Mouse (Mus musculus): ENCODE results near the gene Coro1c.

GRCm38 (mm10) chr5:113921310-113922166 lies 13.0 kb upstream of the Coro1c start:
- TF ChIP-seq GATA1 (IDR thresholded peaks at IDR 0.05; ENCODE audit: borderline replicate concordance, low read length) = no peak
- no peak for TF ChIP-seq FLI1 (IDR thresholded peaks at IDR 0.05; ENCODE audit: low read length)

Data from megakaryocyte, embryonic 14.5 days (primary cell).